Mouse (Mus musculus) midbrain, embryonic 14.5 days (tissue): ENCODE results near the gene Tmem86b. TPM values are rescaled to one million over a fixed set of nuclear protein-coding genes. Genes with fewer than 3 reads are reported as not detected.

ENCODE experiments used
- ATAC-seq: fragments of 200-750 bp; cut with Nextera tagmentation; 2 replicates; pipeline ENCODE4 v1.8.0; 2017; ENCODE audit warnings: moderate number of reproducible peaks, moderate library complexity; ENCODE audit not compliant: low FRiP score, low TSS enrichment
- DNase-seq: peaks from one replicate; pipeline ENCODE4 v3.0.0-alpha.2; 2015
- H3K27ac ChIP-seq: fragments of 300-500 bp; sonication (generic); replicated peaks from 2 replicates; pipeline ENCODE4 v1.5.1; 2014; ENCODE audit warnings: mild to moderate bottlenecking, low read depth, low read length, moderate library complexity
- H3K27me3 ChIP-seq: fragments of 300-500 bp; sonication (generic); 2 replicates; pipeline ENCODE4 v1.6.1; 2014; ENCODE audit warnings: low read length, control low read depth, mixed read lengths; ENCODE audit not compliant: control insufficient read depth, insufficient read depth
- H3K36me3 ChIP-seq: fragments of 300-500 bp; sonication (generic); 2 replicates; pipeline ENCODE4 v1.6.1; 2014; ENCODE audit warnings: low read length, control low read depth; ENCODE audit not compliant: control insufficient read depth, insufficient read depth
- H3K4me1 ChIP-seq: fragments of 300-500 bp; sonication (generic); 2 replicates; pipeline ENCODE4 v1.6.1; 2014; ENCODE audit warnings: mild to moderate bottlenecking, antibody characterized with exemption, low read length, control low read depth; ENCODE audit not compliant: control insufficient read depth, insufficient read depth
- H3K4me2 ChIP-seq: fragments of 300-500 bp; sonication (generic); 2 replicates; pipeline ENCODE4 v1.6.1; 2014; ENCODE audit warnings: mild to moderate bottlenecking, low read length, moderate library complexity
- H3K4me3 ChIP-seq: fragments of 300-500 bp; sonication (generic); replicated peaks from 2 replicates; pipeline ENCODE4 v1.5.1; 2014; ENCODE audit warnings: low read depth, low read length
- H3K9ac ChIP-seq: fragments of 300-500 bp; sonication (generic); replicated peaks from 2 replicates; pipeline ENCODE4 v1.6.1; 2014; ENCODE audit warnings: mild to moderate bottlenecking, low read length, moderate library complexity
- H3K9me3 ChIP-seq: fragments of 300-500 bp; sonication (generic); 2 replicates; pipeline ENCODE4 v1.6.1; 2016; ENCODE audit warnings: low read length, control low read depth, mixed read lengths; ENCODE audit not compliant: control insufficient read depth
- WGBS: fragments of 180-500 bp; shearing (Covaris S2); extraction: QIAGEN DNeasy Blood & Tissue Kit; methylation state at CpG from one replicate; pipeline ENCODE4 v1.1.7; 2014; 5-methylcytosine and 5-hydroxymethylcytosine counted together
- polyA plus RNA-seq: library from polyadenylated mRNA; unstranded; fragments of >200 nt; fragmentation: Nextera tagmentation; extraction: Ambion mirVana; gene quantifications from 2 replicates; pipeline ENCODE4 v1.2.1, GENCODE M21; 2014

Gene Tmem86b
- polyA plus RNA-seq, 1 experiment from 2014 or later, result 3.2 TPM

- no peak overlapping the region; the same call in 1 of the 2 replicates for H3K9ac ChIP-seq
- peaks cover 8% of the 10 kb centered on the region for H3K36me3 ChIP-seq
- no peaks in the 10 kb centered on the region for H3K27me3 ChIP-seq
- DNase-seq, result no peak
- ATAC-seq, result no peak
- no peak overlapping the region for H3K4me2 ChIP-seq
- H3K4me3 ChIP-seq, result no peak overlapping the region
- H3K27ac ChIP-seq, result no peak overlapping the region
- 94% methylated on average over 2 of the region's 2 CpGs for WGBS
- H3K4me1 ChIP-seq, result peaks cover 20% of the 10 kb centered on the region
- H3K9me3 ChIP-seq, result no peaks in the 10 kb centered on the region
Observed at GRCm38 (mm10) chr7:4654221-4654620, 23.0 kb upstream of the Tmem86b start.

GRCm38 (mm10) chr7:4653780-4654179 lies 22.6 kb upstream of the Tmem86b start:
- no peaks in the 10 kb centered on the region for H3K9me3 ChIP-seq
- ATAC-seq, result no peak
- no peak overlapping the region for H3K4me3 ChIP-seq
- no peak overlapping the region for H3K9ac ChIP-seq
- H3K27me3 ChIP-seq, result no peaks in the 10 kb centered on the region
- no peak overlapping the region for H3K4me2 ChIP-seq
- no peak overlapping the region for H3K27ac ChIP-seq
- H3K4me1 ChIP-seq, result peaks cover 20% of the 10 kb centered on the region
- no peak for DNase-seq
- peaks cover 8% of the 10 kb centered on the region for H3K36me3 ChIP-seq
- WGBS, result 89% methylated on average over 7 of the region's 7 CpGs

GRCm38 (mm10) chr7:4653351-4653750 lies 22.1 kb upstream of the Tmem86b start:
- Histone ChIP-seq H3K27ac (no peak overlapping the region), H3K9ac (no peak overlapping the region), H3K4me2 (no peak overlapping the region), H3K4me1 (peaks cover 20% of the 10 kb centered on the region), H3K36me3 (peaks cover 8% of the 10 kb centered on the region), H3K27me3 (no peaks in the 10 kb centered on the region), H3K9me3 (no peaks in the 10 kb centered on the region), H3K4me3 (no peak overlapping the region)
- DNase-seq (no peak), ATAC-seq (no peak)
- 88% methylated on average over 5 of the region's 5 CpGs for WGBS

- 97% methylated on average over 5 of the region's 5 CpGs for WGBS
- peaks cover 8% of the 10 kb centered on the region for H3K36me3 ChIP-seq
- peaks cover 17% of the 10 kb centered on the region for H3K4me1 ChIP-seq
- no peak for ATAC-seq
- H3K9me3 ChIP-seq, result no peaks in the 10 kb centered on the region
- DNase-seq, result no peak
- H3K4me3 ChIP-seq, result no peak overlapping the region
- no peaks in the 10 kb centered on the region for H3K27me3 ChIP-seq
- H3K9ac ChIP-seq, result no peak overlapping the region
- H3K4me2 ChIP-seq, result no peak overlapping the region
- H3K27ac ChIP-seq, result no peak overlapping the region
Observed at GRCm38 (mm10) chr7:4652726-4653125, 21.5 kb upstream of the Tmem86b start.

- H3K36me3 ChIP-seq, result peaks cover 8% of the 10 kb centered on the region
- H3K9me3 ChIP-seq, result no peaks in the 10 kb centered on the region
- H3K27ac ChIP-seq, result no peak overlapping the region
- no peak for ATAC-seq
- DNase-seq, result no peak
- H3K4me1 ChIP-seq, result peaks cover 6% of the 10 kb centered on the region
- no peak overlapping the region for H3K4me2 ChIP-seq
- no peak overlapping the region for H3K4me3 ChIP-seq
- 90% methylated on average over 8 of the region's 8 CpGs for WGBS
- H3K9ac ChIP-seq, result no peak overlapping the region
- H3K27me3 ChIP-seq, result no peaks in the 10 kb centered on the region
Observed at GRCm38 (mm10) chr7:4651581-4651980, 20.4 kb upstream of the Tmem86b start.

- Histone ChIP-seq H3K4me1 (no peaks in the 10 kb centered on the region), H3K4me3 (no peak overlapping the region), H3K9me3 (no peaks in the 10 kb centered on the region), H3K27ac (no peak overlapping the region), H3K36me3 (peaks cover 36% of the 10 kb centered on the region), H3K9ac (no peak overlapping the region), H3K27me3 (no peaks in the 10 kb centered on the region), H3K4me2 (no peak overlapping the region)
- ATAC-seq (no peak), DNase-seq (no peak)
- WGBS, result 90% methylated on average over 2 of the region's 2 CpGs
Observed at GRCm38 (mm10) chr7:4647992-4648391, 16.8 kb upstream of the Tmem86b start.

GRCm38 (mm10) chr7:4647291-4647690 lies 16.1 kb upstream of the Tmem86b start:
- H3K36me3 ChIP-seq, result peaks cover 37% of the 10 kb centered on the region
- H3K4me3 ChIP-seq, result no peak overlapping the region
- H3K27me3 ChIP-seq, result no peaks in the 10 kb centered on the region
- WGBS, result 78% methylated on average over 6 of the region's 6 CpGs
- H3K27ac ChIP-seq, result no peak overlapping the region
- no peak for ATAC-seq
- H3K9me3 ChIP-seq, result no peaks in the 10 kb centered on the region
- H3K4me1 ChIP-seq, result no peaks in the 10 kb centered on the region
- no peak overlapping the region for H3K4me2 ChIP-seq
- DNase-seq, result no peak
- no peak overlapping the region for H3K9ac ChIP-seq

GRCm38 (mm10) chr7:4646806-4647205 lies 15.6 kb upstream of the Tmem86b start:
- no peak for ATAC-seq
- Histone ChIP-seq H3K36me3 (peaks cover 41% of the 10 kb centered on the region), H3K27me3 (no peaks in the 10 kb centered on the region), H3K9ac (no peak overlapping the region), H3K4me1 (no peaks in the 10 kb centered on the region), H3K4me2 (no peak overlapping the region), H3K27ac (no peak overlapping the region), H3K4me3 (no peak overlapping the region), H3K9me3 (no peaks in the 10 kb centered on the region)
- 86% methylated on average over 3 of the region's 3 CpGs for WGBS
- no peak for DNase-seq

GRCm38 (mm10) chr7:4643225-4643624 lies 12.0 kb upstream of the Tmem86b start:
- H3K27me3 ChIP-seq, result no peaks in the 10 kb centered on the region
- DNase-seq (no peak), ATAC-seq (no peak)
- no peaks in the 10 kb centered on the region for H3K4me1 ChIP-seq
- H3K9me3 ChIP-seq, result no peaks in the 10 kb centered on the region
- H3K36me3 ChIP-seq, result peaks cover 73% of the 10 kb centered on the region
- no peak overlapping the region for H3K27ac ChIP-seq
- WGBS, result 95% methylated on average over 6 of the region's 6 CpGs
- H3K9ac ChIP-seq, result no peak overlapping the region
- H3K4me3 ChIP-seq, result no peak overlapping the region
- H3K4me2 ChIP-seq, result no peak overlapping the region
